Mouse (Mus musculus) A20 (cell line): ENCODE results near the gene Myo1g.

Experiments
- DNase-seq: peaks from one replicate; pipeline ENCODE4 v3.0.0-alpha.2; 2011; ENCODE audit warnings: low read depth, low spot score

Gene Myo1g

GRCm38 (mm10) chr11:6529961-6530360 lies 9.2 kb upstream of the Myo1g start:
- peak; percentile 47 for DNase-seq

DNA sequence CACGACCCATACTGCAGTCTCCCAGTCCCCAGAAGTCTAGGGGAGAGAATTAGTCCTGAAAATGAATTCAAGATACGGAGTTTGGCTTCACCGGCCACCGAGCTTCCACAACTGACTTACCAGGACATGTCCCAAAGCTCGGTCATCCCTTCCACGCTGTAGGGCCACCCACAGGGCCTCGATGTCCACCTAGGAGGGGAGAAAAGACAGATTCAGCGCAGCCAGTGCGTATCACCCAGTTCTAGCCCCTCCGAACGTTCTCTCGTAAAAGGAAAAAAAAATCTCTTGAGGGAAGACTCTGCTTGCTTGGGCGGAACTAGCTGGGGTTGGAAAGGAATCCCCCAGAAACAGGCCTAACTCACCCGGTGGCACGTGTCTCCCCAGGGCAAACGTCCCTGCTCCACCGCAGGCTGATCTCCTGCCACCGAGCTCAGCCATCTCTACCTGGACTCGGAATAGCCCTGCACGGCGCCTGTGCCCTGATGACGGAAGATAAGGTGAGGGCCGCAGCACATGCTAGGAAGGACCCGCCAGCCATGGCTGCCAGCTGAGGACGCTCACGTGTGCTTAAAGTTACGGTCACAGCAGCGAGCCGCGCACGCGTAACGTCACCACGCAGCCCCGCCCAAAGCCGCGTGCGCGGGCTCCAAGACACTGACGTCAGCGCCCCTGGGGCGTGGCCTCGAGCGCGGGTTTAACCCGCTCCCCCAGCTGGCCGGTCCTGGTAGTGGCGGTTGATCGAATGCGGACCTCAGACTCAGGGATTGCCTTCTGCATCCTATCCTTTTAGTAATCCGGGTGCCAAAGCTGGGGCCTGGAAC lies 7.6 kb upstream of the Myo1g start:
- DNase-seq, result peak; percentile 99

DNA sequence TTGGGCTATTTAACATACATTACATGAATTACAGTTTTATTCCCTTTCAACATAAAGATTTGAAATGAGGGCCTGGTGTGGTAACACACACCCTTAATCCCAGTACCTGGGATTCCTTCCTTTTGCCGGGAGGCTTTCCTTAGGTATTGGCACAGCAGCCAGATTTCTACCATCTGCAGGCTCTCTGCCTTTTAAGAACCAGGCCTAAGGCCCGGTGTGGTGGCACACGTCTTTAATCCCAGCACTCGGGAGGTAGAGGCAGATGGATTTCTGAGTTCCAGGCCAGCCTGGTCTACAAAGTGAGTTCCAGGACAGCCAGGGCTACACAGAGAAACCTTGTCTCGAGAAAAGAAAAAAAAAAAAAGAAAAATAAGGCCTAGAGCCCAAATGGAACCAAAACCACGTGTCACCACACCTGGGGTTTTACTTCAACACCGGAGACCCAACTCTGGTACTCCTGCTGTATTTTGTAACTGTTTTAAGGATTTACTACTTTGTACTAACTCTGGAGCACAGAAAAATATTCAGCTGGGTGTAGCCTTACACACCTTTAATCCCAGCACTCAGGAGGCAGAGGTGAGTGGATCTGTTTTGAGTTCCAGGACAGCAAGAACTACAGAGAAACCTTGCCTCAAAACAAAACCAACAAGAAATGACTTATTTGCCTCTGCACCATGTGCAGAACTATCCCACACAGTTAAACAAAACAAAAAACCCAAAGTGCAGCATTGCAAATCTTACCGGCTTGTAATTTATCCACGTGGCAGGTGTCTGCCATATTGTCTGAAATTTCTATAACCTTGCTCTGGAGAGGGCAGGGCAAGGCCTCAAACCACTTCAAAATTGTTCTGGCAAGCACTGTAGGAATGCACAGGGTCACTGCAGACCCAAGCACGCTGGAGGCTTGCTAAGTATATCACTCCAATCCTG lies 6.8 kb upstream of the Myo1g start:
- DNase-seq, result peak; percentile 53

- DNase-seq, result peak; percentile 68
Observed at GRCm38 (mm10) chr11:6526526-6527255, 5.9 kb upstream of the Myo1g start.

GRCm38 (mm10) chr11:6525241-6525640 lies 4.5 kb upstream of the Myo1g start:
- no peak for DNase-seq

GRCm38 (mm10) chr11:6524880-6525238 lies 4.1 kb upstream of the Myo1g start:
- DNase-seq, result no peak

DNA sequence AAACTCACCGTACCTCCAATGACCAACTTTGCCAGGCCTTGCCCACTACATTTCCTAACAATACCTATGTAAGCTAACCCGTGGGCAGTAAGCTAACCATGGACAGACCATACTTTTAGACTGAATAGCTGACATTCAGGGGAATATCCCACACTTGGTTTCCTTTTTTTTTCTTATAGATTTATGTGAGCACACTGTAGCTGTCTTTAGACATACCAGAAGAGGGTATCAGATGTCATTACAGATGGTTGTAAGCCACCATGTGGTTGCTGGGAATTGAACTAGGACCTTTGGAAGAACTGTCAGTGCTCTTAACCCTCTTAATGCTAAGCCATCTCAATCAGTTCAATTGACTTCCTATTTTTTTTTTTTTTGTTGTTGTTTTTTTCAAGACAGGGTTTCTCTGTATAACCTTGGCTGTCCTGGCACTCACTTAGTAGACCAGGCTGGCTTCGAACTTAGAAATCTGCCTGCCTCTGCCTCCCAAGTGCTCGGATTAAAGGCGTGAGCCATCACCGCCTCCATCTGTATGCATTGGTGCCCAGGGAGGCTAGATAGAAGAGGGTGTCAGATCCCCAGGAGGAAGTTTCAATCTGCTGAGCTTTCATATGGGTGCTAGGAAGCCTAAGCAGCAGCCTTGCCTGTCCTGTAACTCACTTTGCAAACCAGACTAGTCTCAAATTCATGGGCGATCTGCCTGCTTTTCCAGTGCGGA lies 3.6 kb upstream of the Myo1g start:
- DNase-seq, result peak; percentile 63

DNA sequence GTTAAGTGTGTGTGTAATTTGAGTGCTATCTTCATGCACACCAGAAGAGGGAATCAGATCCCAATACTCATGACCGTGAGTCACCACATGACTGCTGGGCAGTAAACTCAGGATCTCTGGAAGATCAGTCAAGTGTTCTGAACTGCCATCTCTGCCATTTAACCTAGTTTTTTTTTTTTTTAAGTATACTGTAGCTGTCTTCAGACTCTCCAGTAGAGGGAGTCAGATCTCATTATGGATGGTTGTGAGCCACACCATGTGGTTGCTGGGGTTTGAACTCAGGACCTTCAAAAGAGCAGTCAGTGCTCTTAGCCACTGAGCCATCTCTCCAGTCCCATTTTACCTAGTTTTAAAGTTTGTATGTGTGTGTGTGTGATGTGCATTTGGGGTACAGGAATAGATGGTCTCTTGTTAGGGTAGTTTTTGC lies 2.9 kb upstream of the Myo1g start:
- DNase-seq, result peak; percentile 76

DNA sequence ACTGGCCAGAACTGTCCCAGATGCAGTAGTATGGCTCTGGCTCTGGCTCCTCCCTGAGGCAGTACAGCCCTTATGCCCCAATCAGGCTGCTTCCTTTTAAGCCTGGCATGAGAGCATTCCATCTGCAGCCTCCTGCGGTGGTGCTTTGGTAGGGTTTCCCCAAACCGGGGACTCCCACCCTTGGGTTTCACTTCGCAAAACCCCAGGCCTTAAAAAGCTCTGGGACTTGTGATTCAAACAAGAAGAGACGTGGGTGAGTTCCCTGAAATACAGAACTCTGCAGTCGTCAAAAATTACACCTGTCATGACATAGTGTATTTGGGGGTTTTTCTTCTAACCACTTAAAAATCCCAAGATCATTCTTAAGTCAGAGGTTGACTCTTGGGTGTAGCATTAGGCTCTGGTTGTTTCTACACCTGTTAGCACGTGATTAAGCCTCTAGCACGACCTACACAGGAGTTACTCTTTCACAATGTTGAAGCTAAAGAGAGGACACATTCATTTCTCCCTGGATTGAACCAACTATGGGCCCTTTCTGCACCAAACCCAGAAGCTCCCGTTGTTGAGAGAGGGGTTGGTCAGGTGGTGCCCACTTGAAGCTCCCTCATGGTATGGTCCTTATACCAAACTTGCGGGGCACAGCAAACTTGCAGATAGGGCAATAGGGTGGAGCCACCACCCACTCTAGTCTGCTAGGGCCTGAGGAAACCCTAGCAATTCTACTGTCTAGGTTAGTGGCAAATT lies 2.2 kb upstream of the Myo1g start:
- DNase-seq, result peak; percentile 92

DNA sequence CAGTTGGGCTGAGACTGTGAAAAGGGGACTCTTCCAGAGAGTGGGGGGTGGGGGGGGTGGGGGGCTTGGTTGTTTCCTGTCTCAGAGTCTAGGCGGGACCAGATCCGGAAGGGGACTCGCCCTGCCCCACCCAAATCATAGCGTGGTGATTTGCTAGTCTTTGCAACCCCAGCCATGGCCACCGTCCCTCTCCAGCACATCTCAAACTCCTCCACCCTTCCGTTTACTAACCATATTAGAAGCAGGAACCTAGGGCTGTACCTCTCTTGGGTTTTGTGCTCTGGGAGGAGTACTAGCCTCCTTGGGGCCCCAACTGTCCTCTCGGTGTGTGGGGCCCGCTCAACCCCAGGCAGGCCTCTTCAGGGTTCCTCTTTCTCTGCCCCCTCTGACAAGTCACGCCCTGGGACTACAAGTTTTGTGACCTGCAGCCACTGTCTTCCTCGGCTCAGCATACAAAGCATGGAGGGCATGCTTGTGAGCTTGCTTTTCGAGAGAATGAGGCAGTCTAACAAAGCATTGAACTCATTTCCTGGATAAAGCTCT lies 1.2 kb downstream of the Myo1g start:
- peak; percentile 88 for DNase-seq

DNA sequence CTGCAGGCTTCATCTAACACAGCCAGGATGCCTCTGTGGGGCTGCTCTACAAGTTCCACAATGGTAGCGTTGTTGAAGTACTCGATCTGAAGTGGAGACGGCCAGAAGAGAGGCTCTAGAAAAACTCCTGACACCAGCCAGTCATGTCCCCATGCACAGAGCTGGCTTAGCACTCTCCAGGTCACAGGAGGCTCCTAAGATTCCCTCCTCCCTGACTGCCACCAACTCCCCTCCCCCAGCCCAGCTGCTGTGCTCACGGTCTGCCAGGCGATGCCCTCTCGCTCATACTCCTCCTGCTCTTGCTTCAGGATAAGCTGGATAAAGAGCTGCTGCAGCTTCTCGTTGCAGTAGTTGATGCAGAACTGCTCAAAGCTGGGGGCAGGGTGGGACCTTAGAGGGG lies 5.9 kb downstream of the Myo1g start:
- no peak for DNase-seq

- DNase-seq, result no peak
Observed at GRCm38 (mm10) chr11:6508269-6508876, 12.4 kb downstream of the Myo1g start.

- no peak for DNase-seq
Observed at GRCm38 (mm10) chr11:6506516-6506915, 14.2 kb downstream of the Myo1g start.

DNA sequence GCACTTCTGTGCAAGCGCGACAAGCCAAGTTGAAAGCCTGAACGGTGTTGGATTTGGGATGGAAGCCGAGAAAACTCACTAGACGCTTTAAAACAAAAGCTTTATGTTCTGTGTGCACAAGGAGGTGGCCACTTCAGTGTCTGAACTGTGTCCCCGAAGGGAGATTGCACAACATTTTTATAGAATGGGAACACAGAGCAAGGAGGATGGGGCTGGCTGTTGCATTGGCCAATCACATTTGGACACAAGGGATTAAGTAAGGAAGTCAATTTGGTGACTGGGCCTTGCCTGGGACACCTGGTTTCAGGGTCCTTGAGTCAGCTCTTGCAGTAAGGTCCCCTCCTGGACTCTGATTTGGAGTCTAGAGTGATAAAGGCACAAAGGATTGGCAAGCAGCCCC lies 16.1 kb downstream of the Myo1g start:
- DNase-seq, result no peak

- DNase-seq, result no peak
Observed at GRCm38 (mm10) chr11:6504226-6504625, 16.5 kb downstream of the Myo1g start.

- no peak for DNase-seq
Observed at GRCm38 (mm10) chr11:6502506-6502905, 18.3 kb downstream of the Myo1g start.

GRCm38 (mm10) chr11:6497311-6497948 lies 23.3 kb downstream of the Myo1g start:
- no peak for DNase-seq

DNA sequence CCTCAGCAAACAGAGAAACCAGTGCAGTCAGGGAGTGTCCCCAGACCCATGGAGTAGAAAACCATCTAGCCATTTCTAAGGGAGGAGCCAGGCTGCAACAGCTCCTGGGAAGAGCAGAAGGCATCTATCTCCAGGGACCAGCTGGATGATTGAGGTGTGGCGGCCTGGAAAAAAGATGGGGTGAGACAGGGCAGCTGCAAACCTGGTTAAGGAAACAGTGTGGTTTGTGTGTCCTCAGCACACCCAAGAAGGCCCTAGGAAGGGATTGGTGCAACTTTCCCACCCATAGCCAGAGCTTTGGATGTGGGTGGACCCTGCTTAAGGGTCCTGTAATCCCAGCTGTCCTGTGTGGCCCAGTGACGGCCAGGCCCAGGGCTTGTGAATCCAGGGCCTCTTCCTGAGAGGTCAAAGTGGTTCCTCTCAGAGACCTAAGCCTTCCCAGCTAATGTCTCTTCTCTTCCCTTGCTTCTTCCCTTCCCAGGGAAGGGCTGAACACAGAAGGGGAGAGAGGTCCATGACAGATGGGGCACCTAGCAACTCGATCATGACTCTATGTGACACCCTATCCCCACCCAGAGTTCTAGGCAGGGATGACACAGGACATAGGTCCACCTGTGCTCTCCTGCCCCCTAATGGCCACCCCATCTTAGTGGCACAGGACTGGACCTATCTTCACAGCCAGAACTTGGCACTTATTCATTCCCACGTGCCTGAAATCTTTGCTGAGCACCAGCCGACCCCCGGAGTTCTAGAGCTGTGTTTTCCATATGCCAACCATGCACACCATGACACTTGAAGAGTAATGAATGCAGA lies 30.9 kb downstream of the Myo1g start:
- DNase-seq, result peak; percentile 81

GRCm38 (mm10) chr11:6489257-6489656 lies 31.5 kb downstream of the Myo1g start:
- DNase-seq, result no peak
